Mouse (Mus musculus) cerebellum, postnatal 25 days (tissue): ENCODE results near the gene Pcp2.
A peak's percentile ranks its signal among the peaks of the same experiment; 100 is the strongest.
"Not testable (repeated sequence)": the region's sequence is repeated elsewhere in the genome, so short reads cannot be mapped to it uniquely, and the experiment has no call there.

ENCODE experiments used
- DNase-seq, 2 experiments: peaks; one replicate each; pipeline ENCODE4 v3.0.0; 2021; ENCODE audit warnings: mixed read lengths in 2 of 2

Gene Pcp2

DNA sequence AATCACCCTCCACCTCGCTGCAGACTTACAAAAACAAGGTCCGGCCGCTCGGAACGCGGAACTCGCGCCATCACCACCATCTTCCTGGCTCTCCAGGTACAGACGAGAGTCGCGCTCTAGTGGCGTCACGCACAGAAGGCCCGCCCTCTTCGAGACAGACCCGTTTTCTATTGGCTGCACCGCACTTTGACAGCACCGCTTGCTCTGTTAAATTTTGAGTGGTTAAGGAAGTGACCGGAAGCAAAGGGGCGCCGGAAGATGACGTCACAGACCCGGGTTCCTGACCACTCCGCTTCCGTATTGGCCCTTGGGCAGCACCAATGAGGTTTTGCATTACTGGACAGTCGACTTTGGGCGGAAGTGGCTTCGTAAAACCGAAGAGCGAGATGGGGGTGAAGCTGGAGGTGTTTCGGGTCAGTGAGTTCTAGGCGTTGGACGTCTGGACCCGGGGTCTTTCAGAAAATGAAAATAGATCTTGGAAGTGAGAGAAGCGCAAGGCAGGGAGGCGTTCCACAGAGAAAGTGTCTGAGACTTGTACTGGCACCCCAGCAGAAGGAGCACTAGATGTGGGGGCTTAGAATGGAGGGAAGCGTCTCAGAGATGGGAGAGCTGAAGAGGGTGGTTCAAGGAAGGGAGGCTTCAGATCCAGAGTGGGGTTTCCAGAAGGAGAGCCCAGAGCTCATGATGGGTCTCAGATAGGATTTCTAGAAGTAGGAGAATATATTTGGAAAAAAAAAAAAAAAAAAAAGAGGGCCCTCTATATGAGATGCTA is 4.0 kb downstream of the Pcp2 start, which contains the start of the genes Xab2 and Pet100:
Gene Xab2 (minus strand): TSS at position 118 of the 772 bp plus-strand sequence.
Gene Pet100 (plus strand): TSS at position 350 of the 772 bp plus-strand sequence.
- peak; percentile 99 for DNase-seq

DNA sequence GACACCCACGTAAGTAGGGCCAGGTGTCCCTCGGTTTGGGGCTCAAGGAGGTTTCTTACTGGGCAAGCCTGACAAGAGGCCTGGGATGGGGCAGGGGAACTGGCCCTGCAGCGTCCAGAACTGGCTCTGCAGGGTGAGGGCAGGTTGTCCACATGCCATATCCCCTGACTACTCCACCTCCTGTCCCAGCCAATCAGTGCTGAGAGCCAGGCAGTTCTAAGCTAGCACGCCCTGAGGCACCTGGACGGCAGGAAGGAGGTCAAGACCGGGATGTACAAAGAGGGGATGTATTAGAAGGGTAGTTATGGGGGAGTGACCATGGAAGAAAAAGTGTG is 15.6 kb downstream of the Pcp2 start:
- DNase-seq = no peak

DNA sequence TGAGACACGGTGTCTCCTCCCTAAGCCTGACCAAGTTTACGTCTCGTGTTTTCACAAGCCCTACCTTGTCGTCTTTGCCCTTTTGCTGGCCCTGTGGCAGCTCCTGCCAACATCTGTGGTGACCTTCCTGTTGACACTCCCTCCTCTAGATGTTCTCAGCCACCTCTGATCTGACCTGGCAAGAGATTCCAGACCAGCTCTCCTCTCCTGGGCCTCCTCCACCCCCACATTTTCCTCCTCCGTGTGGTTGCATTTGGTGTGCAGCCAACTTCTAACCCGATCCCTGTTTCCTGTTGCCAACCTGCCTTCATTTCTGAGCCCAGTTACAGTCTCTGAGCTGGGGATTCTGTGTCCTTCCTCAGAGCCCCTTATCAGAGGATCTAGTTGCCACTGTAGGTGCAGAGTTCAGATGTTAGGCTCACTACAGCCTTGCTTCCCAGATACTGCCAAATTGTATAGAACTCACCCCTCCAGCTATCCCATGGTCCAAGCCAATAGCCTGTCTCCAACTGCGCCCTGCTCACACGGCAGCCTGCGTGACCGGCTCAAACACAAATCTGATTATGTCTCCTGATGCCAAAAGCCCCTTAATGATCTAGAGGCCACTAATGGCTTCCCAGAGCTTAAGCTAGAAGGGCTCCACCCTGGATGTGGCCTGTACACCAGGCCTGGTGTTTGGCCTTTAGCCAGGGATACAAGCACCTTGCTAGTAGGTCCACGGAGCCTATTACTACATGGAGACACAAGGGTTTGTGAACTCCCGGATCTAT is 16.1 kb downstream of the Pcp2 start:
- DNase-seq = no peak

DNA sequence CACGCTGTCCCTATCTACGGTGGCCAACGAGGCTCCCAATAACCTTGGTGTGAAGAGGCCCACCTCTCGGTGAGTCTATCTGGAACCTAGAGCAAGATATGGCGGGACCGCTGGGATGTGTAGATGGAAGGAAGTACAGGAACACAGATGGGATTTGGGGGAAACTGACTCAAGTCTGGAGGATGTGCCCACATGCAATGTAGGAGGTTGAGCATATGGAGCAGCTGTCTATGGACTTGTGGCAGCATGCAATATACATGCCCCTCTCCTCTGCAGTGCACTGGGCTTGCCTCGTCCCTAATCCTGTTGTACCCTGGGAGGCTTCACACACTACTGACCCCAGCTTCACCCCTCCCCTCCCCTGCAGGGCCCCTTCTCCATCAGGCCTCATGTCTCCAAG is 17.5 kb downstream of the Pcp2 start:
- no peak for DNase-seq

DNA sequence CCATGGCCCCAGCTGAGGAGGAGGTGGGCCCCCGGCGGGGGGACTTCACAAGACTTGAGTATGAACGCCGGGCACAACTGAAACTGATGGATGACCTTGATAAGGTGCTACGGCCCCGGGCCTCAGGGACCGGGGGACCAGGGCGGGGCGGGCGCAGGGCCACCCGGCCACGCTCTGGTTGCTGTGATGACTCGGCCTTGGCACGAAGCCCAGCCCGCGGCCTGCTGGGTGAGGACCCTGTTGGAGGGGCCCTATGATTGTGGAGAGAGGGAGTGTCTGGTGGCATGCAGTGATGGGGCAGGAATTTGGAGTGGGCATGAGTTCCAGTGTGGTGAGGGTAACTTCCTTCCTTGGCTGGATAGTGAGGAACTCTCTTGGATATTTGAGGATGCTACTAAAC is 18.8 kb downstream of the Pcp2 start:
- peak in 1 of 2 experiments; percentile 46 for DNase-seq

DNA sequence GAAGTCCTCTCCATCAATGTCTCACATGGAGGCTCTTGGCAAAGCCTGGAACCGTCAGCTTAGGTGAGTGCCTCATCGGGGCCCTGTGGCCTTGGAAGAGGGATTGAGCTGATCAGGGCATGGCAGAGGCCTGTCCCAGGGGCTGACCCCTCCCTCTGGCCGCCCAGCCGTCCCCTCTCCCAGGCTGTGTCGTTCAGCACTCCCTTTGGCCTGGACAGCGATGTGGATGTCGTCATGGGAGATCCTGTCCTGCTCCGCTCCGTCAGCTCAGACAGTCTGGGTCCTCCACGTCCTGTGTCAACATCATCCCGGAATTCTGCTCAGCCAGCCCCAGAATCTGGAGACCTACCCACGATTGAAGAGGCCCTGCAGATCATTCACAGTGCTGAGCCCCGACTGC is 21.9 kb downstream of the Pcp2 start:
- DNase-seq = no peak

DNA sequence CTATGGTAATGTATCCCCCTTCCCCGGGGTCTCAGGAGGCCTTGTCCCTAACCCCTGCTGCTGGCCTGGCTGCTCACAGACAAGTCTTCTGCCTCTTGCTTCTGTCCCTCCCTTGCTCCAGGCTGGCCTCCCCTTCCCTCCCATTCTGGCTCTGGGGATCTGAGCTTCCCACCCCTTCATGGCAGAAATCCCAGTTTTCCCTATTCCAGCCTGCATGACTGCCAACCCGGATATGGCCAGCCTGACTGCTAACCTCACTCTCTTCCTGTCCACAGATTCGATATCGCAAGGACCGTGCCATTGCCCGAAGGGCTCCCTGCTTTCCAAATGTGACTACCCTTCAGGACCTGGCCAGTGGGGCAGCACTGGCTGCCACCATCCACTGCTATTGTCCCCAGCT is 24.9 kb downstream of the Pcp2 start:
- DNase-seq = no peak

DNA sequence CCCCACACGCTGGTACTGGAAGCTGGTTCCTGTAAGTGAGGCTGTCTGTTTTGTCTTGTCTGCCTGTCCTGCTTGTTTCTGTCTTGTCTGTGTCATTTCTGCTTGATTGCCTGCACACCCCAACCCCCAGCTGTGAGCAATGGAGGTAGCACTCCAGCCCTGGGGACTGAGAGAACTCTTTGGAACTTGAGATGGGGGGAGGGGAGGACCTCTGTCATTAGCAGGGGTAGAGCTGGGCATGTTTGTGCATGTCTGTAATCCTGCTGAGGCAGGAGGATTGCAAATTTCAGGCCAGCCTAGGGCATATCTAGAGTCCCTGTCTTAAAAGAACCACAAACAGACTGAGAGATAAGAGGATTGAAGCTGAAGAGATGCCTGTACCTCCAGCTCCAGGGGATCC is 26.1 kb downstream of the Pcp2 start:
- no peak for DNase-seq

DNA sequence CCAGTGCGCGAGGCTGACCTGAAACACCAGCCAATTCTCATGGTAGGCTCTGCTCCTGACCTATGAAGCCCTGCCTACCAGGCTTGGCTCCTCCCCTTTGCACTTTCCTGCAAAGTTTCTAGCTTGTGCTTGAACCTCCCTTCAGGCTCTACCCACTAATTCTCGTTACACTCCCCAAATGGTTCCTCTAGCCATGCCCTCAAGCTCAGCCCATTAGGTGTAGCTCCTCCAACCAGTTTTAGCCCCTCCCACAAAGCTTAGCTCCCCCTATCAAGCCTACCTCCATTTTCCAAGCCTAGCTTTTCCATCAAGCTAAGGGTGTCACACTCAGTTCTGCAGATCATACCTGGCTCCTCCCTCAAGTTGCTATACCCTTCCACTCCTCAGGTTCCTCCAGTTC is 27.3 kb downstream of the Pcp2 start:
- no peak for DNase-seq

DNA sequence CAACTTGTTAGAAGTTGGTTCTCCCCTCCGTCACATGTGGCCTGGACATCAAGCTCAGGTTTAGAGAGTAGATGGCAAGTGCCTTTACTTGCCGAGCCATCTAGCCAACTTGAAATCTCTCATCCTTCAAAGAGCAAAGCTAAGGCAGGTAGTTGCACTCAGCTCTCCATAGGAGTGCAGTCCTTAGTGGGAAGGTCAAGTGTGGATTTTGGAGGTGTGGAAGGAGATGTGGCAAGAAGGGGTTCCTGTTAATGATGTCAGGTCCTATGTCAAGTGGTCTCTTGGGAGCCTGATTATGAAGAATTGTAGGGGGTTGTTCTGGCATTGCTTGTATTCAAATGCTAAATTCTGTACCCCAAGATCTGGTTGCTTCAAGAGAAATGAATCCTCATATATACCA is 30.9 kb downstream of the Pcp2 start:
- DNase-seq = no peak

DNA sequence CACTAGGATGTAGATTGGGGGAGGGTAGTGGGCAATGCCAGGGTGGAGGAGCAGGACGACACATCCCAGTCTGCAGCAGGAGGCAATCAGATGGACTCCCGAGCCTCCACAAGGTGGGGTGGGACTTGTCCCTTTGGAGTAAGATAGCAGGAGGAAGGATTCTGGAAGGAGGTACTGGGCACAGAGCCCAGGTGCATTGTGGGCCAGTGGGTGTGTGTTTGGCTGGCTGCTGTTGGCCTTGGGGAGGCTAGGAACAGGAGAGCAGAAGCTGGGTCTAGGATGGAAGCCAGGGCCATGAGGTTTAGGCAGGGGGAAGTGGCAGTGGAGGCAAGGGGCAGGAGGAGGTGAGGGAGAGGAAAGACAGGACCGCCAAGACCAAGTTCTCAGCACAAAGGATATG is 31.9 kb downstream of the Pcp2 start:
- DNase-seq = peak; percentile 50 to 66

DNA sequence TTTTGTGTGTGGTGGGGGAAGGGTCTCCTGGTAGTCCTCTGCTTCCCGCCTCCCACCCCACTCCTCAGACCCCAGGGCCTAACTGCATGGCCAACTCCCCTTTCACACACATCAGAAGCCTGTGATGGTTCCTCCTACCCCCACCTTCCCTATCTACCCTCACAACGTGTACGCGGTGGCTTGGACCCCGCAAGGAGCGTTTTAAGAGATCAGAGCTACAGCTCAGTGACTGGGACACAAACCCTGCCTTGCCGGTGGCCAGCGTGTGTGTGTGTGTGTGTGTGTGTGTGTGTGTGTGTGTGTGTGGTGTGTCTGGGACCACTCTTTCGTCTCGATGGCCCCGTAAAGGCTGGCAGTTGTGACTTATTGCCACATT is 37.1 kb downstream of the Pcp2 start:
- DNase-seq = peak; percentile 32 to 43

DNA sequence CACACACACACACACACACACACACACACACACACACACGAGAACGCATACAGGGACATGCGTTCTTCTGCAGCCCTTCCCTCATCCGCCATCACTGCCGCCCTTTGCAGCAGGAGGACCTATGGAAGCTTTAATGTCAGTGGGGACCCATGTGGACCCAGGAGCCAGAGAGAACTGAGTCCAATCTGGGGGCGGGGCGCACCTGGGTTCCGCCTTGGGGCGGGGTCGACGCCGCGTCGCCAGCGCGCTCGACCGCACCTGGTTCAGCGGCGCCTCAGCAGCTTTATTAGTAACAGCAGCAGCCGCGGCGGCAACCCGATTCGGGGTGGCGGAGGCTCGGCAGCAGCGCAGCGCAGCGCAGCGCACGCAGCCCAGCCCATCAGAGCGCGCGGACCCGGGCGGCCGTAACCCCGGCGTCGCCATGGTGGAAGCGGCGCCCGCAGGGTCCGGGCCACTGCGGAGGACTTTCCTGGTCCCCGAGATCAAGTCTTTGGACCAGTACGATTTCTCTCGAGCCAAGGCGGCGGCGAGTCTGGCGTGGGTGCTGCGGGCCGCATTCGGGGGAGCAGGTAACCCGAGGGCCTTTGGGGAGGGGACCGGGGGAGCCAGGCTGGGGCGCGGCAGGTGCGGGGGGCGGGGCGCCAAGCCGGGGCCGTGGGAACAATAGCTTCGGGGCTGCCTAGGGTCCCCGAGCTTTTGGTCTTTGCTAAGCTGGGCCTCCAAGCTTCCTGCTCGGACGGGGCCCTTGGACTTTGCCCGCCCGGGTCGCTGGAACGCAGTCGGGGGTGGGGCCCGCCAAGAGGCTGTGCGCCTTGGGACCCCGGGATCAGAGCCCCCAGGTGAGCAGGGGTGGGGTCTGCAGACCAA is 37.7 kb downstream of the Pcp2 start:
- DNase-seq = peak; percentile 81 to 87

DNA sequence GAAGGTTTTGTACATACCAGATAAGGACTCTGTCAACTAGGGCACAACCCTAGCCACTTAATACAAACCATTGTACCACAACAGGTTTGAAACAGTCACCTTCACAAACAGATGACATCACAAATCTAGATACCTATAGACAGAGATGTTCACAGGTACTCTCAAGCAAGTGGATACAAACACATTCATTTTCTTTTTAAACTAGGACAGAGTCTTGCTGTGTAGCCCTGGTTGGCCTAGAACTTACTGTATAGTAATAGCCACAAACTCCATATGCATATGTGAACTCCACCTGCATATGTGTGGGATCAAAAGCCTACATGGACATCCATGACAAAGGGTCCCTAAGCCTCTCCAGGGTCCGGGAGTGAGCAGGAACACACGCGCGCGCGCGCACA is 38.4 kb downstream of the Pcp2 start, which contains the start of gene Camsap3:
Gene Camsap3 (plus strand): TSS at position 301 of the 398 bp plus-strand sequence.
- no peak for DNase-seq

DNA sequence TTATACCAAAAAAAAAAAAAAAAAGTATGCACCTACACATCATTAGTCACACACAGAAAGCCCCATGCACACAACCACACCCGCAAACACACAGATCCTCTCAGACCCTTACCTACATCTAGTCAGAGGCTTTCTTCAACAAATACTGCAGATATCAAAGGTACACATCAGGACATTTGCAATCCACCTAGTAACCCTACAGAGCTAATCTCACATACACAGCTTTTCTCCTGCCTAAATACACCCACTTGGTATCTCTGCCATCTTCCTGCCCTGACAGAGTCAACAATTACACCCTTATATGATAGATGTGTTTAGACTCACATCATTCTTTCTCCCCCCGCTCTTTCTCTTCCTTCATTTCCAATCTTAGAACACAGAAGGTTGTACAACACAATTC is 38.9 kb downstream of the Pcp2 start:
- DNase-seq = no peak

DNA sequence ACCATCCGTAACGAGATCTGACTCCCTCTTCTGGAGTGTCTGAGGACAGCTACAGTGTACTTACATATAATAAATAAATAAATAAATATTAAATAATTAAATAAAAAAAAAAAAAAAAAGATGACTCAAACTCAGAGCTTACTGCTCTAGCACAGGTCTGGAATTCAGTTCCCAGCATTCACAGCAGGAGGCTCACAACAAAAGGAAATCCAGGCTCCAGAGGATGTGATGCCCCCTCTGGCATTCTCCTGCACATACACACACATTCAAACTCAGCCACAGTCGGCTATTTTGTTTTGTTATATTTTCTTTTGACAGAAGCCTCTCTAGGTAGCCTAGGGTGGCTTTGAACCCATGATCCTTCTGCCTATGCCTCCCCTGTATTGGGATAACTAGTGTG is 43.4 kb downstream of the Pcp2 start:
- not testable (repeated sequence) for DNase-seq

DNA sequence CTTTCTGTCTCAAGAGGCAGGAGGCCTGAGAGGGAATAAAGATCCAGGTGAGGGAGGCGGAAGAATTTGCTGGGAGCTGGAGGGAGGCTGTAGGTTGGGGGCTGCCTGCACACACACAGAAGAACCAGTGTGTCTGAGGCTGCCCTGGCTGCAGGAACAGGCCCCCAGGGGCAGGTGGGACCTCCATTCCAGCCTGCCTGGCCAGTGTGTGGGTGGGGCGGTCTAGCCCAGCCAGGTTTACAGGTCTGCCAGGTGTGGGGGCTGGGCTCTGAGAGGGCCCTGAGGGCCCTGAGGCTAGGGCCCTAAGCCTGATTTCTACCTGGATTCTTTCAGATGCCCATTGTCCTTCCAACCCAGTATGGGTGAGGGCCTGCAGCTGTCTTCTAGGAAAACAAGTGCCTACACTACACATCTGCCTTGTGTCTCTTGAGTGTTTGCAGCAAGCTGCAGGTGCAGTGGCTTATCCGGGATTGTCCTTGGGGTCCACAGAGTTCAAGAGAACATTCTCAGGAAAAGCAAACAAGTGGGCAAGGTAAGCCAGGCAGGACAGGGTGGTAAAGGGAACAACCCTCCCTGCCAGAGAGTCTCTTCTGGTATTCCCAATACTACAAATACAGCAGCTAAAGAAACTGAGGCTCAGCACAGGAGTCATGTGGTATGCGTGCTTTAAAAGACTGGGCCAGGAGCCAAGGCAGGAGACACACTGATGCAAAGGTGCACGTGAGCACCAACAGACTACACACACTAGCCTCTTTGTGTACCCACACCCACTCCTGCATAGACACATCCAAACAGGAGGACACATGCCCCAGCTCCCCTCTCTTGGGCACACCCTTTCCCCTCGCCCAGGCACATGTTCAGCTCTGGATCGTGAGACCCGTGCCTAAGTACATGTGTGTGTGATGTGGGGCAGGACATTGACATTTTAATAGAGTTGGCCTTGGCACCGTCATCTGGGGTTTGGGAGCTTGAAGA is 45.7 kb downstream of the Pcp2 start:
- DNase-seq = no peak

DNA sequence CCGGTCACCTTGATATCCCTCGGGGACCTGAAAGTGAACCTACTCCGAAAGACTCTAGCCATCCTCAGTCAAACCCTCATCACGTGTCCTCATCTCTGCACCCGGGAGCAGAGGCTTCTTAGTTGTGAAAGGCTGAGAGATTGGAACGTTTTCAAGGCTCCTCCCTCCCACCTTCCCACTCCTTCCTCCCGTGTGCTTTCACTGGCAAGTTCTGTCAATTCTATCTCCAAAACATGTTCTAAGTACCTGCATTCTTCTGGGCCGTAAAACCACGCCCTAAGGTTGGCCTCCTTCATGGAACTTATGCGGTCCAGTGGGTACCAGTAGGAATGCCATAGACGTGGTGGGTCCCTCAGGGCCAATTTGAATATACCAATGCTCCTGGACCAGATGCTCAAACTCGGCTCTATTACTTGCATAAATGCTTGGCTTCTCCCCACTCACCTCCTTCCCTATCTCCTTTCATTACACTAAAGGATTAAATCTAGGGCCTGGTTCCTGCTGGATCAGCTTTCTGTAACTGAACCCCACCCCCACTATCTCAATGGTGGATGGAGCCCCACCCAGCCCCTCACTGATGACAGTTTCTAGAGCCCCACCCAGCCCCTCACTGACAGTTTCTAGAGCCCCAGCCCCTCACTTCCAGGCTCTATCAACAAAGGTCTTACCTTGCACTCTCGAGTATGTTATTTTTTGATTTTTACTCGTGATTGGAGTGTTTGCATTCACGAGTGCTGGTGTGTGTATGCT is 49.0 kb downstream of the Pcp2 start:
- DNase-seq = no peak

DNA sequence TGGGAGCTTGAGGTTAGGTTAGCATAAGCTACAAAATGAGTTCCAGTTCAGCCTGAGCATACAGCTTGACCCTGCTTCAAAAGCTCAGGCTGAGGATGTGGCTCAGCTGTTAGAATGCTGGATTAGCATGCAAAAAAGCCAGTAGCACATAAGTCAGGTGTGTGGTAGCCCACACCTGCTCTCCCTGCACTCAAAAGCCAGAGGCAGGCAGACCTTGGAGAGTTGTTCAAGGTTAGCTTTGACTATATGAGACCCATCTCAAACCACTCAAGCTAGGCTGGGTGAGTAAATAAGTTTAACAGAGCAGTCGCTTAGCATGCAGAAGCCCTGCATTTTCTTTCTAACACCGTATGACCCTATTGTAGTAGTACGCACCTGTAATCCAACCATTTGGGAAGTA is 50.8 kb downstream of the Pcp2 start:
- no peak for DNase-seq
